8 mouse cellular contexts compared by ENCODE assay signal in genomic region chr9:40808061-40808906, GRCm38 (mm10). TPM values are rescaled to one million over a fixed set of nuclear protein-coding genes. Genes with fewer than 3 reads are reported as not detected.
A peak's percentile ranks its signal among the peaks of the same experiment; 100 is the strongest.
DNase-seq lines count a peak whose midpoint lies in the region; ATAC-seq and TF ChIP-seq lines count a peak whose summit lies in the region.

No protein-coding gene starts in this region.

- H3K27me3 ChIP-seq in kidney, postnatal 0 days (ENCODE audit: insufficient read depth, low read length), result no peaks in the 10 kb centered on the region
- H3K27me3 ChIP-seq in hindbrain, embryonic 14.5 days (ENCODE audit: control insufficient read depth, insufficient read depth, low read length), result no peaks in the 10 kb centered on the region
- no peaks in the 10 kb centered on the region for H3K27me3 ChIP-seq in neural tube, embryonic 13.5 days

- peaks cover 18% of the 10 kb centered on the region for H3K36me3 ChIP-seq in kidney, postnatal 0 days (ENCODE audit: insufficient read depth, low read length)
- peaks cover 57% of the 10 kb centered on the region for H3K36me3 ChIP-seq in hindbrain, embryonic 14.5 days (replicated peaks; ENCODE audit: control insufficient read depth, insufficient read depth)
- H3K36me3 ChIP-seq in neural tube, embryonic 13.5 days, result peaks cover 48% of the 10 kb centered on the region

- no peak for ATAC-seq in kidney, postnatal 0 days (replicated peaks; ENCODE audit: low FRiP score, low read depth)
- peak; percentile 28 for ATAC-seq in hindbrain, embryonic 14.5 days (ENCODE audit: low FRiP score)
- ATAC-seq in neural tube, embryonic 13.5 days (ENCODE audit: low read depth), result 0 out of 2 replicates have a peak, but pooled peaks have one; percentile 5
- no peak for ATAC-seq in cerebellum, adult (ENCODE audit: insufficient number of reproducible peaks, low FRiP score, low TSS enrichment)

- no peak overlapping the region for H3K4me2 ChIP-seq in kidney, postnatal 0 days (ENCODE audit: low read length)
- H3K4me2 ChIP-seq in hindbrain, embryonic 14.5 days (replicated peaks), result 0 out of 2 replicates have a peak overlapping the region, but pooled peaks have one; percentile 1
- no peak overlapping the region for H3K4me2 ChIP-seq in neural tube, embryonic 13.5 days

- DNase-seq in kidney, postnatal 0 days (ENCODE audit: low spot score), result no peak
- no peak for DNase-seq in kidney, adult 9 months
- peak; percentile 50 for DNase-seq in embryo, embryonic 11 days
- DNase-seq in hindbrain, embryonic 14.5 days (ENCODE audit: low spot score), result peak; percentile 36
- DNase-seq in right cerebral cortex, postnatal 14 days, result no peak
- no peak for DNase-seq in lung, adult 18-20 months

- WGBS in kidney, postnatal 0 days, result 38% methylated on average over 16 of the region's 16 CpGs
- 10% methylated on average over 16 of the region's 16 CpGs for WGBS in hindbrain, embryonic 14.5 days
- WGBS in neural tube, embryonic 13.5 days, result 21% methylated on average over 16 of the region's 16 CpGs

- no peak overlapping the region for H3K9ac ChIP-seq in kidney, postnatal 0 days (ENCODE audit: low read depth, low read length)
- H3K9ac ChIP-seq in hindbrain, embryonic 14.5 days, result peak overlapping the region; percentile 1; the same call in 1 of the 2 replicates
- peak overlapping the region; percentile 43; the same call in 1 of the 2 replicates for H3K9ac ChIP-seq in neural tube, embryonic 13.5 days

- peaks cover 17% of the 10 kb centered on the region for H3K4me1 ChIP-seq in kidney, postnatal 0 days (replicated peaks; ENCODE audit: insufficient read depth, low read length)
- peaks cover 42% of the 10 kb centered on the region for H3K4me1 ChIP-seq in hindbrain, embryonic 14.5 days (replicated peaks; ENCODE audit: control insufficient read depth, insufficient read depth, low read length)
- peaks cover 57% of the 10 kb centered on the region for H3K4me1 ChIP-seq in neural tube, embryonic 13.5 days (replicated peaks)

- peak overlapping the region; percentile 48; the same call in 1 of the 2 replicates for H3K27ac ChIP-seq in kidney, postnatal 0 days
- peak overlapping the region; percentile 74 for H3K27ac ChIP-seq in hindbrain, embryonic 14.5 days
- H3K27ac ChIP-seq in neural tube, embryonic 13.5 days (replicated peaks), result peak overlapping the region; percentile 69

- no peaks in the 10 kb centered on the region for H3K9me3 ChIP-seq in kidney, postnatal 0 days (replicated peaks; ENCODE audit: low read length)
- H3K9me3 ChIP-seq in hindbrain, embryonic 14.5 days (ENCODE audit: control insufficient read depth, low read length), result no peaks in the 10 kb centered on the region
- no peaks in the 10 kb centered on the region for H3K9me3 ChIP-seq in neural tube, embryonic 13.5 days

- H3K4me3 ChIP-seq in kidney, postnatal 0 days (replicated peaks; ENCODE audit: low read depth, low read length), result no peak overlapping the region
- H3K4me3 ChIP-seq in hindbrain, embryonic 14.5 days (replicated peaks; ENCODE audit: low read length), result no peak overlapping the region
- H3K4me3 ChIP-seq in neural tube, embryonic 13.5 days, result no peak overlapping the region

- no peak for TF ChIP-seq CTCF in kidney, postnatal 0 days (IDR thresholded peaks at IDR 0.05; ENCODE audit: low read depth)

RNA-seq across cellular contexts. Expression of gene Hspa8, which starts 7.5 kb away (rescaled TPM):
- polyA plus RNA-seq in kidney, postnatal 0 days (2015; fragmentation: Nextera tagmentation; extraction: Ambion mirVana), result 1,937 and 2,022 TPM in 2 replicates
- polyA plus RNA-seq in hindbrain, embryonic 14.5 days (2014; fragmentation: Nextera tagmentation; extraction: Ambion mirVana), result 2,885 and 3,458 TPM in 2 replicates
- polyA plus RNA-seq in neural tube, embryonic 13.5 days (2015; fragmentation: Nextera tagmentation; extraction: Ambion mirVana), result 2,997 and 3,038 TPM in 2 replicates

Comparison
In these comparisons a context has a peak if more than half of its experiments do, and no peak if none do; other contexts are left out.
1. ATAC-seq: peak in hindbrain, embryonic 14.5 days (single experiment) and neural tube, embryonic 13.5 days (single experiment); none in kidney, postnatal 0 days (single experiment) and cerebellum, adult (single experiment).
2. DNase-seq: peak in embryo, embryonic 11 days (single experiment) and hindbrain, embryonic 14.5 days (single experiment); none in kidney, postnatal 0 days (single experiment), kidney, adult 9 months (single experiment), right cerebral cortex, postnatal 14 days (single experiment) and lung, adult 18-20 months (0 of 2).
3. Peak in every context shown above with its lines, with median percentiles within 50 percentile points of each other: H3K27ac ChIP-seq.